Mouse (Mus musculus): ENCODE measurements around the gene Ccdc138. TPM values are rescaled to one million over a fixed set of nuclear protein-coding genes. Genes with fewer than 3 reads are reported as not detected.
"Not testable (repeated sequence)": the region's sequence is repeated elsewhere in the genome, so short reads cannot be mapped to it uniquely, and the experiment has no call there.

The Ccdc138 gene
- polyA plus RNA-seq, 1 experiment from 2014 or later = 7.4 TPM

DNA sequence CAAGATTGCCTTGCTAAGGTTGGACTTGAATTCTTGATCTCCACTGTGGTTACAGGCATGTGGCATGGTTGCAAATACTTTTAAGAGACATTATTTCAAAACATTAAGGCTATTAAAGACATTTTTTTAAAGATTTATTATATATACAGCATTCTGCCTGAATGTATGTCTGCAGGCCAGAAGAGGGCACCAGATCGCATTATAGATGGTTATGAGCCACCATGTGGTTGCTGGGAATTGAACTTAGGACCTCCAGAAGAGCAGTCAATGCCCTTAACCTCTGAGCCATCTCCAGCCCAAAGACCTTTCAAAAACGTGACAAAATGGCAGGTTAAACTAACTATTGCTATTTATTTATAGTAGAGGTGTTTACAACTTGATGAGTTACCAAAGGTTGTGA, 2.1 kb upstream of the Ccdc138 start:
- H3K4me2 ChIP-seq = no peak overlapping the region
- no peak overlapping the region for H3K9ac ChIP-seq (ENCODE audit: low read depth, low read length)
- H3K36me3 ChIP-seq (ENCODE audit: control insufficient read depth, insufficient read depth, low read length) = peaks cover 22% of the 10 kb centered on the region
- H3K27me3 ChIP-seq (ENCODE audit: control insufficient read depth, insufficient read depth, low read length) = no peaks in the 10 kb centered on the region
- no peak overlapping the region for H3K27ac ChIP-seq (ENCODE audit: low read depth, low read length)
- no peak overlapping the region for H3K4me3 ChIP-seq (ENCODE audit: low read depth, low read length)
- no peak for ATAC-seq (replicated peaks; ENCODE audit: insufficient number of reproducible peaks, low FRiP score, low TSS enrichment)
- 82% methylated on average over 2 of the region's 2 CpGs for WGBS (ENCODE audit: insufficient replicate concordance)
- H3K4me1 ChIP-seq (ENCODE audit: control insufficient read depth, insufficient read depth, low read length) = peaks cover 7% of the 10 kb centered on the region; the same call in 1 of the 2 replicates
- no peaks in the 10 kb centered on the region for H3K9me3 ChIP-seq (replicated peaks; ENCODE audit: control insufficient read depth, low read length)

DNA sequence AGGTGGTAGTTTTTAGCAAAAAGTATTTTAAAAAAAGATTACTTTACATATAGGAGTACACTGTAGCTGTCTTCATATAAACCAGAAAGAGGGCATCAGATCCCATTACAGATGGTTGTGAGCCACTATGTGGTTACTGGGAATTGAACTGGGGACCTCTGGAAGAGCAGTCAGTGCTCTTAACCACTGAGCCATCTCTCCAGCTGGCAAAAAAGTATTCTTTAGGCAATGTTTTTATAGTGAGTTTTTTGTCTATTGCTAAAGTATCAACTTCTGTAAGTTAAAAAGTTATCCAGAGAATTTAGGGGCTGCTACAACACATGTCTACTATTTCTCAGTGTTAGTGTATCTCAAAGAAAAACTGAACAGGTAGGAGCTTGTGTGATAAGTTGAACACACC, 1.0 kb upstream of the Ccdc138 start:
- H3K4me3 ChIP-seq (ENCODE audit: low read depth, low read length) = peak overlapping the region; percentile 82
- H3K4me2 ChIP-seq = peak overlapping the region; percentile 76
- no peaks in the 10 kb centered on the region for H3K9me3 ChIP-seq (replicated peaks; ENCODE audit: control insufficient read depth, low read length)
- H3K9ac ChIP-seq (ENCODE audit: low read depth, low read length) = no peak overlapping the region
- no peak overlapping the region for H3K27ac ChIP-seq (ENCODE audit: low read depth, low read length)
- no peaks in the 10 kb centered on the region for H3K27me3 ChIP-seq (ENCODE audit: control insufficient read depth, insufficient read depth, low read length)
- H3K36me3 ChIP-seq (ENCODE audit: control insufficient read depth, insufficient read depth, low read length) = peaks cover 16% of the 10 kb centered on the region
- no peak for ATAC-seq (replicated peaks; ENCODE audit: insufficient number of reproducible peaks, low FRiP score, low TSS enrichment)
- H3K4me1 ChIP-seq (ENCODE audit: control insufficient read depth, insufficient read depth, low read length) = peaks cover 7% of the 10 kb centered on the region; the same call in 1 of the 2 replicates

DNA sequence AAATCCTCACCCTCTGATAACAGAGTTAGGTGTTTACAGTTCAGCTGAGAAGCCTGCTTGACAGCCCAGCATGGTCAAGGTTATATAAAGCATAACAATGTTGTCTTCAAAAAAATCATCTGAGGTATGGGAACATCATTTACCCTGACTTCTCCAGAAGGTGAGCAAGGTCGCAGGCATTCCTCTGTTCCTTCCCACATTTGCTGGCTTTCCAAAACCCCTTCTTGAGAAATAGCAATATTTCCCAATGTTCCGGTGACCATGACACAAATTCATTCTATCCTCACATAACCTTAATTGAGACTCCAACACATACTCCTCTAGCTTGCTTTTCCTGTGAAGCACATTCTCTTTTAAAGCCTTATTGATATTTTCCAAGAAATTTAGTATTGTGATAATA, 768 bp downstream of the Ccdc138 start:
- peak overlapping the region; percentile 82 for H3K4me3 ChIP-seq (ENCODE audit: low read depth, low read length)
- peaks cover 7% of the 10 kb centered on the region; the same call in 1 of the 2 replicates for H3K4me1 ChIP-seq (ENCODE audit: control insufficient read depth, insufficient read depth, low read length)
- ATAC-seq (replicated peaks; ENCODE audit: insufficient number of reproducible peaks, low FRiP score, low TSS enrichment) = no peak
- WGBS (ENCODE audit: insufficient replicate concordance) = 56% methylated on average over 2 of the region's 2 CpGs
- H3K36me3 ChIP-seq (ENCODE audit: control insufficient read depth, insufficient read depth, low read length) = peaks cover 9% of the 10 kb centered on the region
- 0 out of 2 replicates have a peak overlapping the region, but pooled peaks have one; percentile 90 for H3K27ac ChIP-seq (ENCODE audit: low read depth, low read length)
- H3K27me3 ChIP-seq (ENCODE audit: control insufficient read depth, insufficient read depth, low read length) = no peaks in the 10 kb centered on the region
- H3K9ac ChIP-seq (ENCODE audit: low read depth, low read length) = no peak overlapping the region; the same call in 1 of the 2 replicates
- peak overlapping the region; percentile 76 for H3K4me2 ChIP-seq
- no peaks in the 10 kb centered on the region for H3K9me3 ChIP-seq (replicated peaks; ENCODE audit: control insufficient read depth, low read length)

DNA sequence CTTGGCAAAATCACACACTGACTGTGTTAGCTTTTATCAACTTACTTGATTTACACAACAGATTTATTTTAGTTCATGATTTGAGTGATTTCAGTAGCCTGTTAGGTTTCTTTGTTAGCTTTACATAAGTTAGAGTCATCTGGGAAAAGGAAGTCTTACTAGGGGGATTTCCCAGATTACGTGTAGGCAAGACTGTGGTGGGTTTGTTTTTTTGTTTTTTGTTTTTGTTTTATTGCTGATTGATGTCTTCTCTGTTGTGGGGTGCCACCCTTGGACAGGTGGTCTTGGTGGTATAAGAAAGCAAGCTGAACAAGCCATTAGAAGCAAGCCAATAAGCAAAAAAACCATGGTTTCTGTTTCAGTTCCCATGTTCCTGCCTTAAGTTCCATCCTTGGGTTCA, 31.6 kb downstream of the Ccdc138 start:
- ATAC-seq (replicated peaks; ENCODE audit: insufficient number of reproducible peaks, low FRiP score, low TSS enrichment) = no peak
- Histone ChIP-seq H3K27ac (ENCODE audit: low read depth, low read length) (no peak overlapping the region), H3K4me1 (ENCODE audit: control insufficient read depth, insufficient read depth, low read length) (no peaks in the 10 kb centered on the region), H3K9me3 (replicated peaks; ENCODE audit: control insufficient read depth, low read length) (no peaks in the 10 kb centered on the region), H3K36me3 (ENCODE audit: control insufficient read depth, insufficient read depth, low read length) (peaks cover 2% of the 10 kb centered on the region; the same call in 1 of the 2 replicates), H3K27me3 (ENCODE audit: control insufficient read depth, insufficient read depth, low read length) (no peaks in the 10 kb centered on the region), H3K4me3 (ENCODE audit: low read depth, low read length) (no peak overlapping the region), H3K9ac (ENCODE audit: low read depth, low read length) (no peak overlapping the region), H3K4me2 (no peak overlapping the region)
- whole genome bisulfite sequencing (ENCODE audit: insufficient replicate concordance) = 76% methylated on average over 1 of the region's 1 CpGs

DNA sequence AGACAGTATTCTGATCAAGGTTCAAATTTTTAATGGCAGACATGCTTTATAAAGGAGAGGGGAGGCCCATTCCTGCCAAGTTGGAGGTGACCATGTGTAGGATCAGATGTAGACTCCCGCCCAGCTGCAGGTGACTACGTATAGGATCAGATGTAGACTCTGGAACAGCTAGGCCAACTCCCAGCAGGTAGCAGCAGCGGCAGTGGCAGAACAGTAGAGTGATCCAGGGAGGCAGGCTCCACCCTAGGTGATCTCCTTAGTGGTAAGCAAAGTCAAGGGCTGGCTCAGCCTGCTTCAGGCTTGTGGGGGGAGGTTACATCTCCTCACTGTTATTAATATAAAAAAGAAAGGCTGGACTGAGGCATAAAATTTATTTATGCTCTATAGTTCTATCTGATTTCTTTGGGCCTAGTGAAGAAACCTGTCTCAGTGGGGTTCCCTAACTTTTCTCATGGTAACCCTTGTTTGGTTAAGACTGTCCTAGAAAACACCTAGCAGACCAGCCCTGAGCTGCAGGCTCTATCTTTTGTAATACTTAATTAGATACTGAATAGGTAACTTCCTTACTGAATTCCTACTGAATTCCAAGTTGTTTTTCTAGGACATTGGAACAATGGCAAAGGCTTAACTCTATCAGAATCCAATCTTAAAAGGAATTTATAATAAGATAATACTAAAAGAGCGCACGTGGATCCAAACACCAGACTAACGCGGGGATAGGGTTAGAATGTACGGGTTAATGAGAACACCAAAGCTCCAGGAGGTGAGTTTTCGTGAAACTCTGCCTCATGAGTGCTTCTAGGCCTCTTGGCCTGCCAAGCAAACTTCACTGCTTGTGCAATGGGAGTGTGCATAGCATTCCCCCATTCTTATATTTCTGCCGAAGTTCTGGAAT, 33.4 kb downstream of the Ccdc138 start:
- H3K9me3 ChIP-seq (replicated peaks; ENCODE audit: control insufficient read depth, low read length) = no peaks in the 10 kb centered on the region
- peaks cover 2% of the 10 kb centered on the region; the same call in 1 of the 2 replicates for H3K36me3 ChIP-seq (ENCODE audit: control insufficient read depth, insufficient read depth, low read length)
- no peaks in the 10 kb centered on the region for H3K4me1 ChIP-seq (ENCODE audit: control insufficient read depth, insufficient read depth, low read length)
- no peak overlapping the region for H3K4me3 ChIP-seq (ENCODE audit: low read depth, low read length)
- H3K27ac ChIP-seq (ENCODE audit: low read depth, low read length) = no peak overlapping the region
- ATAC-seq (replicated peaks; ENCODE audit: insufficient number of reproducible peaks, low FRiP score, low TSS enrichment) = no peak
- H3K4me2 ChIP-seq = no peak overlapping the region
- no peaks in the 10 kb centered on the region for H3K27me3 ChIP-seq (ENCODE audit: control insufficient read depth, insufficient read depth, low read length)
- 80% methylated on average over 10 of the region's 10 CpGs for WGBS (ENCODE audit: insufficient replicate concordance)
- H3K9ac ChIP-seq (ENCODE audit: low read depth, low read length) = no peak overlapping the region

DNA sequence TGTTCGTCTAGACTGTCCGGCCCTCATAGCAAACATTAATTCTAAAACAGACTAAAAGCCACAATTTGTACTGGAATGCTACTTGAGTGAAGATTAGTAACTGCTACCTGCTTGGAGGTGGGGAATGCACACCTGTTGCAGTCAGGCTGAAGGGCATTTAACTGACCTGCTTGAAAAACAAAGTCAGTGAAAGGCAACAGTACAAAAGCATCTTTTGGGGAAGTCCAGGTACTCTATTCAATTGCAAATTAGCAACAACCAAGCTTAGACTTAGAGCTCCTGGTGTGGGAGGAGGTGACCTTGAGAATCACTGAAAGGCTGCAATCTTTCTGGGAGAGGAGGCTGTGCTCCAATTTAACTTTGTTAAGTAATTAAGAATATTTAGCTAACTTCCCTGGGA, 34.4 kb downstream of the Ccdc138 start:
- 86% methylated on average over 2 of the region's 2 CpGs for WGBS (ENCODE audit: insufficient replicate concordance)
- Histone ChIP-seq H3K27ac (ENCODE audit: low read depth, low read length) (no peak overlapping the region), H3K9me3 (replicated peaks; ENCODE audit: control insufficient read depth, low read length) (no peaks in the 10 kb centered on the region), H3K9ac (ENCODE audit: low read depth, low read length) (no peak overlapping the region), H3K4me3 (ENCODE audit: low read depth, low read length) (no peak overlapping the region), H3K27me3 (ENCODE audit: control insufficient read depth, insufficient read depth, low read length) (no peaks in the 10 kb centered on the region), H3K4me1 (ENCODE audit: control insufficient read depth, insufficient read depth, low read length) (no peaks in the 10 kb centered on the region), H3K36me3 (ENCODE audit: control insufficient read depth, insufficient read depth, low read length) (peaks cover 2% of the 10 kb centered on the region; the same call in 1 of the 2 replicates), H3K4me2 (no peak overlapping the region)
- ATAC-seq (replicated peaks; ENCODE audit: insufficient number of reproducible peaks, low FRiP score, low TSS enrichment) = no peak

DNA sequence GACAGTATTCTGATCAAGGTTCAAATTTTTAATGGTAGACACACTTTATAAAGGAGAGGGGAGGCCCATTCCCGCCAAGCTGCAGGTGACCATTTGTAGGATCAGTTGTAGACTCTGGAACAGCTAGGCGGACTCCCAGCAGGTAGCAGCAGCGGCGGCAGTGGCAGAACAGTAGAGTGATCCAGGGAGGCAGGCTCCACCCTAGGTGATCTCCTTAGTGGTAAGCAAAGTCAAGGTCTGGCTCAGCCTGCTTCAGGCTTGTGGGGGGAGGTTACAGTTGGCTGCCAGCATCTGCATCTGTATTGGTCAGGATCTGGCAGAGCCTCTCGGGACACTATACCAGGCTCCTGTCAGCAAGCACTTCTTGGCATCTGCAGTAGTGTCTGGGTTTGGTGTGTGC, 38.5 kb downstream of the Ccdc138 start:
- 82% methylated on average over 5 of the region's 5 CpGs for WGBS (ENCODE audit: insufficient replicate concordance)
- H3K9ac ChIP-seq (ENCODE audit: low read depth, low read length); H3K9me3 ChIP-seq (replicated peaks; ENCODE audit: control insufficient read depth, low read length); H3K27me3 ChIP-seq (ENCODE audit: control insufficient read depth, insufficient read depth, low read length); H3K4me3 ChIP-seq (ENCODE audit: low read depth, low read length); ATAC-seq (replicated peaks; ENCODE audit: insufficient number of reproducible peaks, low FRiP score, low TSS enrichment); H3K27ac ChIP-seq (ENCODE audit: low read depth, low read length); H3K4me2 ChIP-seq; H3K36me3 ChIP-seq (ENCODE audit: control insufficient read depth, insufficient read depth, low read length); H3K4me1 ChIP-seq (ENCODE audit: control insufficient read depth, insufficient read depth, low read length): not testable (repeated sequence)

DNA sequence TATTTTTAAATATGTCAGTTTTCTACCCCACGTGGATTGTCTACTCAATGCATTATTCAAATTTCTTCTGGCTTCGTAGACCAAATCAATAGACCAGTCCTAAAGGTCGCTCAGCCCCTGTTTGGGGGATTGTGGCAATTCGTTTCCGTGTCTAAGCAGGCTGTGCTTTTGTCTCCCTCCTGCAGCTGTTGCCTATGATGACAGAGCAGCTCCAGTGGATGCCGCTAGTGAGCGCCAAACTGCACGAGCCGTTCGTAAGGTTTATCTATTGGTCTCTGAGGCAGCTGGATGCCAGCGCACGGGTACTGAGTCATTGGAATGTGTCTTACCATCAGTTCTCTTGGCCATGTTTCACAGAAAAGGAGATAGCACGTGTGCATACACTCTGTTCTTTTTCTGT, 42.9 kb downstream of the Ccdc138 start:
- no peak for ATAC-seq (replicated peaks; ENCODE audit: insufficient number of reproducible peaks, low FRiP score, low TSS enrichment)
- 60% methylated on average over 13 of the region's 13 CpGs for WGBS (ENCODE audit: insufficient replicate concordance)
- Histone ChIP-seq H3K27me3 (ENCODE audit: control insufficient read depth, insufficient read depth, low read length) (no peaks in the 10 kb centered on the region), H3K4me2 (no peak overlapping the region), H3K9me3 (replicated peaks; ENCODE audit: control insufficient read depth, low read length) (no peaks in the 10 kb centered on the region), H3K9ac (ENCODE audit: low read depth, low read length) (no peak overlapping the region), H3K36me3 (ENCODE audit: control insufficient read depth, insufficient read depth, low read length) (no peaks in the 10 kb centered on the region), H3K4me3 (ENCODE audit: low read depth, low read length) (no peak overlapping the region), H3K27ac (ENCODE audit: low read depth, low read length) (no peak overlapping the region), H3K4me1 (ENCODE audit: control insufficient read depth, insufficient read depth, low read length) (no peaks in the 10 kb centered on the region)

DNA sequence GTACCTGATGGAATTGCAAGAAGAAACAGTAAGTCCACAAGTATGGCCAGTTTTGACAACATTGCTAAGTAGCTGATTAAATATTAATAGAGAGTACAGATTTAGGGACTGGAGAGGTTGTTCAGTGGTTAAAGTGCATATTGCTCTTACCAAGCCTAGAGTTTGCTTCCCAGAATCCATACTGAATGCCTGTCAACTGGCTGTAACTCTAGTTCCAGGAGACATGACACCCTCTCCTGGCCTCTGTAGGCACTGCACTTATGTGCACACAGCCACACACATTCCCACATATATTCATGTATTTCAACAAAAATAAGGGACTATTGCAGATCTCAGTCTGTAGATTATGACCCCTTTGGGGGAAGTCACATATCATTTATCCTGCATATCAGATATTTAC, 51.0 kb downstream of the Ccdc138 start:
- H3K27me3 ChIP-seq (ENCODE audit: control insufficient read depth, insufficient read depth, low read length) = no peaks in the 10 kb centered on the region
- H3K4me2 ChIP-seq = no peak overlapping the region
- H3K9ac ChIP-seq (ENCODE audit: low read depth, low read length) = no peak overlapping the region
- H3K4me3 ChIP-seq (ENCODE audit: low read depth, low read length) = no peak overlapping the region
- H3K4me1 ChIP-seq (ENCODE audit: control insufficient read depth, insufficient read depth, low read length) = no peaks in the 10 kb centered on the region
- H3K36me3 ChIP-seq (ENCODE audit: control insufficient read depth, insufficient read depth, low read length) = no peaks in the 10 kb centered on the region
- no peak overlapping the region for H3K27ac ChIP-seq (ENCODE audit: low read depth, low read length)
- H3K9me3 ChIP-seq (replicated peaks; ENCODE audit: control insufficient read depth, low read length) = no peaks in the 10 kb centered on the region
- no peak for ATAC-seq (replicated peaks; ENCODE audit: insufficient number of reproducible peaks, low FRiP score, low TSS enrichment)

Measured in heart, embryonic 11.5 days (tissue).